Mouse (Mus musculus): ENCODE results near the gene Aspscr1. TPM values are rescaled to one million over a fixed set of nuclear protein-coding genes. Genes with fewer than 3 reads are reported as not detected.

The Aspscr1 gene
- polyA plus RNA-seq, 1 experiment, result 183 TPM

DNA sequence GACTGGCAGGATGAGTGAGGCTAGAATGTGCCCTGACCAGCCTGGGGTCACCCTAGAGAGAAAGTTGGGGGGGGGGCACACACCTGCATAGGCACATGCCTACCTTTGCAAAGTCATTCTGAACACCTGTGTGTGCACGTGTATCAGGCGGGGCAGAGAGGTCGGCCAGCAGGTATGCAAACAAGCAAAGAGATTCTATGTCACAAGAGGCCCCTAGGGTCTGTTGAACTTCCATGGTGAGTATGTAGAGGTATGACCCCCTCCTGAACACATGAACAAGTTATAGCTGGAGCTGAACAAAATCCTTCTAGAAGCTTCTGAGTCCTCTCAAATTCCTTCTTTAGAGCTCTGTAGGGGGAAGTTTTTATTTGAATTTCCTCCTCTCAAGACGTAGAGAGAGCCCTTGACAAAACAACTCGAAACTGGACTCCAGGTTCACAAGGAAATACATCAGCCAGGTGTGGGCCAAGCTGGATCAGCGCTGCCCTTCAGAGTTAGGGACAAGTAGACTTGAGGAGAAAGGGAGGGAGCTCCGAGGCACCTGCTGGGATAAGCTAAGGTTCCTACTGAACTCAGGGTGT, 71.4 kb downstream of the Aspscr1 start:
- no peaks in the 10 kb centered on the region for H3K36me3 ChIP-seq (ENCODE audit: control insufficient read depth, insufficient read depth, low read length)
- no peak overlapping the region for H3K4me3 ChIP-seq (ENCODE audit: control insufficient read depth, insufficient read depth, low read length)
- WGBS, result 90% methylated on average over 7 of the region's 7 CpGs
- H3K27me3 ChIP-seq (ENCODE audit: control insufficient read depth, insufficient read depth, low read length), result no peaks in the 10 kb centered on the region
- TF ChIP-seq POLR2A (IDR thresholded peaks at IDR 0.05; ENCODE audit: control insufficient read depth, extremely low read depth, insufficient read depth, low read length, poor library complexity) (no peak), CTCF (IDR thresholded peaks at IDR 0.05; ENCODE audit: borderline replicate concordance, control insufficient read depth, extremely low read depth, insufficient read depth, low read length, poor library complexity) (no peak)
- no peak overlapping the region for H3K27ac ChIP-seq (ENCODE audit: control insufficient read depth, insufficient read depth, low read length)
- no peaks in the 10 kb centered on the region for H3K4me1 ChIP-seq (replicated peaks; ENCODE audit: control insufficient read depth, insufficient read depth, low read length)
- DNase-seq, result no peak

DNA sequence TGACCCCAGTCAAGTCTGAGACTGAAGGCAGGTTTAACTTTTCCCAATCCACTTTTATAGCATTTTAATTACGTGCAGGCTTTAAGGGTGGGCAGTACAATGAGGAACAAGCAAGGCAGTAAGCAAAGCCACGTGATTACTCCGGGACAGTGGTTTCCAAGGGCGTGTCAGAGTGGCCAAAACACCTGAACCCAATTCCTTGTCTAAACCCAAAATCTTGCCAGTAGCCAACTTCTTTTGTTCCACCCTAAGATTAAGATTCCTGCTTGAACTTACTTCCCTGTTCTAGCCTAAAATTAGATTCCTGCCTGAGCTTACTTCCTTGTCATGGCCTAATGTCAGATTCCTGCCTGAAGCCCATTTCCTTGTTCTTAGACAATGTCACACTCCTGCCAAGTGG, 75.2 kb downstream of the Aspscr1 start:
- H3K36me3 ChIP-seq (ENCODE audit: control insufficient read depth, insufficient read depth, low read length), result no peaks in the 10 kb centered on the region
- no peak for DNase-seq
- 43% methylated on average over 4 of the region's 4 CpGs for WGBS
- TF ChIP-seq POLR2A (IDR thresholded peaks at IDR 0.05; ENCODE audit: control insufficient read depth, extremely low read depth, insufficient read depth, low read length, poor library complexity), result no peak
- no peak for TF ChIP-seq CTCF (IDR thresholded peaks at IDR 0.05; ENCODE audit: borderline replicate concordance, control insufficient read depth, extremely low read depth, insufficient read depth, low read length, poor library complexity)
- H3K4me1 ChIP-seq (replicated peaks; ENCODE audit: control insufficient read depth, insufficient read depth, low read length), result no peaks in the 10 kb centered on the region
- no peaks in the 10 kb centered on the region for H3K27me3 ChIP-seq (ENCODE audit: control insufficient read depth, insufficient read depth, low read length)
- H3K4me3 ChIP-seq (ENCODE audit: control insufficient read depth, insufficient read depth, low read length), result no peak overlapping the region
- no peak overlapping the region for H3K27ac ChIP-seq (ENCODE audit: control insufficient read depth, insufficient read depth, low read length)

DNA sequence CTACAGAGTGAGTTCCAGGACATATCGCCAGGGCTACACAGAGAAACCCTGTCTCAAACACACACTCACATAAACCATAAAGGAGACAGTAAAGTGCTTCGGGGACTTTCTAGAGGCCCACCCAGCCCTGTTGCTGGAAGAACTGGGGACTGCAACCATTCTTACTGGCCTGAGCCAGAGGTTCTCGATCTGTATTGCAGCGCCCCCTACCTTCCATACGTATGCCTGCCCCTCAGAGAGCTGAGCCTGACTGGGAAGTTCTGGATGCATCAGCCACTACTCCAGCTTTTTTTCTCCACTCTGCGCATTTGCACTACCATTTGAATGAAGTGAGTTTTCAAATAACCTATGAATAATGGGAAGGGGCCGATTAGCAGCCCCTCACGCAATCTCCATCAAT, 76.7 kb downstream of the Aspscr1 start:
- no peak overlapping the region for H3K27ac ChIP-seq (ENCODE audit: control insufficient read depth, insufficient read depth, low read length)
- H3K4me1 ChIP-seq (replicated peaks; ENCODE audit: control insufficient read depth, insufficient read depth, low read length), result no peaks in the 10 kb centered on the region
- H3K4me3 ChIP-seq (ENCODE audit: control insufficient read depth, insufficient read depth, low read length), result no peak overlapping the region
- peak; percentile 40 for DNase-seq
- peak; percentile 55; the same call in 1 of the 2 replicates for TF ChIP-seq CTCF (IDR thresholded peaks at IDR 0.05; ENCODE audit: borderline replicate concordance, control insufficient read depth, extremely low read depth, insufficient read depth, low read length, poor library complexity)
- TF ChIP-seq POLR2A (IDR thresholded peaks at IDR 0.05; ENCODE audit: control insufficient read depth, extremely low read depth, insufficient read depth, low read length, poor library complexity), result no peak
- no peaks in the 10 kb centered on the region for H3K36me3 ChIP-seq (ENCODE audit: control insufficient read depth, insufficient read depth, low read length)
- 71% methylated on average over 8 of the region's 8 CpGs for WGBS
- no peaks in the 10 kb centered on the region for H3K27me3 ChIP-seq (ENCODE audit: control insufficient read depth, insufficient read depth, low read length)

DNA sequence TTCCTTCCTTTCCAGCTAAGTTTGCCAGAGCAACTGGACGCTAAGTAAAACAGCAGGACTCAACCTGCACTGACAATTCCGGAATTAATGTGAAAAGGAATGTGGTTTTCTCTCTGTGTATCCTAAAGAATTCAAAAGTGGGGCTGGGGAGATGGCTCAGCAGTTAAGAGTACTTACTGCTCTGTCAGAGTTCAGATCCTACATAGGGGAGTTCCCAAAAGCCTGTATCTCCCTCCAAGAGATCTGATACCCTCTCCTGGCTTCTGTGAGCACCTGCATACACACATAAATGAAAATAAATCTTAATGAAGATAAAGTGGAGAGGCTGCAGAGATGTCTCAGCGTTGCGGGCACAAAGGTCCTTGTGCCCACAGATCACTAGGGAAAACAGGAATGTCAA, 78.8 kb downstream of the Aspscr1 start:
- Histone ChIP-seq H3K27me3 (ENCODE audit: control insufficient read depth, insufficient read depth, low read length) (no peaks in the 10 kb centered on the region), H3K4me1 (replicated peaks; ENCODE audit: control insufficient read depth, insufficient read depth, low read length) (no peaks in the 10 kb centered on the region), H3K27ac (ENCODE audit: control insufficient read depth, insufficient read depth, low read length) (no peak overlapping the region), H3K36me3 (ENCODE audit: control insufficient read depth, insufficient read depth, low read length) (no peaks in the 10 kb centered on the region), H3K4me3 (ENCODE audit: control insufficient read depth, insufficient read depth, low read length) (no peak overlapping the region)
- TF ChIP-seq POLR2A (IDR thresholded peaks at IDR 0.05; ENCODE audit: control insufficient read depth, extremely low read depth, insufficient read depth, low read length, poor library complexity), result no peak
- WGBS, result 84% methylated on average over 4 of the region's 4 CpGs
- no peak for DNase-seq

Other genes with a start within 250 kb of the Aspscr1 start
- gene Nploc4, start 235.3 kb upstream of the Aspscr1 start, polyA plus RNA-seq (2012; rRNA removed), result 71.4 and 86.4 TPM in 2 replicates
- 16.8 and 24.0 TPM in 2 replicates for gene Tspan10, start 230.3 kb upstream of the Aspscr1 start, polyA plus RNA-seq (2012; rRNA removed)
- gene Pde6g, start 219.5 kb upstream of the Aspscr1 start, polyA plus RNA-seq (2012; rRNA removed), result 0.55 and 0.64 TPM in 2 replicates
- 15.5 and 17.3 TPM in 2 replicates for gene Oxld1, start 214.9 kb upstream of the Aspscr1 start, polyA plus RNA-seq (2012; rRNA removed)
- 25.6 and 30.1 TPM in 2 replicates for gene Ccdc137, start 214.9 kb upstream of the Aspscr1 start, polyA plus RNA-seq (2012; rRNA removed)
- 25.9 and 28.4 TPM in 2 replicates for gene Arl16, start 205.4 kb upstream of the Aspscr1 start, polyA plus RNA-seq (2012; rRNA removed)
- 89.6 and 92.3 TPM in 2 replicates for gene Mrpl12, start 188.4 kb upstream of the Aspscr1 start, polyA plus RNA-seq (2012; rRNA removed)
- gene Slc25a10, start 181.1 kb upstream of the Aspscr1 start, polyA plus RNA-seq (2012; rRNA removed), result 102 and 103 TPM in 2 replicates
- gene Gcgr, start 142.3 kb upstream of the Aspscr1 start, polyA plus RNA-seq (2012; rRNA removed), result 1.0 TPM in 2 replicates
- 167 and 191 TPM in 2 replicates for gene Mcrip1, start 123.2 kb upstream of the Aspscr1 start, polyA plus RNA-seq (2012; rRNA removed)
- 5.0 and 6.4 TPM in 2 replicates for gene Ppp1r27, start 121.8 kb upstream of the Aspscr1 start, polyA plus RNA-seq (2012; rRNA removed)
- gene P4hb, start 99.7 kb upstream of the Aspscr1 start, polyA plus RNA-seq (2012; rRNA removed), result 125 and 139 TPM in 2 replicates
- 1,184 and 1,219 TPM in 2 replicates for gene Arhgdia, start 91.3 kb upstream of the Aspscr1 start, polyA plus RNA-seq (2012; rRNA removed)
- gene Alyref, start 74.6 kb upstream of the Aspscr1 start, polyA plus RNA-seq (2012; rRNA removed), result 60.9 and 74.6 TPM in 2 replicates
- 127 and 140 TPM in 2 replicates for gene Anapc11, start 74.6 kb upstream of the Aspscr1 start, polyA plus RNA-seq (2012; rRNA removed)
- gene Npb, start 64.5 kb upstream of the Aspscr1 start, polyA plus RNA-seq (2012; rRNA removed), result 2.2 and 2.8 TPM in 2 replicates
- gene Pcyt2, start 55.0 kb upstream of the Aspscr1 start, polyA plus RNA-seq (2012; rRNA removed), result 247 and 260 TPM in 2 replicates
- gene Sirt7, start 47.7 kb upstream of the Aspscr1 start, polyA plus RNA-seq (2012; rRNA removed), result 169 and 184 TPM in 2 replicates
- 33.6 and 35.5 TPM in 2 replicates for gene Mafg, start 39.4 kb upstream of the Aspscr1 start, polyA plus RNA-seq (2012; rRNA removed)
- 2.8 and 3.4 TPM in 2 replicates for gene Pycr1, start 29.2 kb upstream of the Aspscr1 start, polyA plus RNA-seq (2012; rRNA removed)
- 1.2 and 3.2 TPM in 2 replicates for gene Myadml2, start 24.8 kb upstream of the Aspscr1 start, polyA plus RNA-seq (2012; rRNA removed)
- gene Notum, start 11.8 kb upstream of the Aspscr1 start, polyA plus RNA-seq (2012; rRNA removed), result 0.24 and 0.89 TPM in 2 replicates
- 103 and 112 TPM in 2 replicates for gene Cenpx, start 40.8 kb downstream of the Aspscr1 start, polyA plus RNA-seq (2012; rRNA removed)
- gene Lrrc45, start 41.0 kb downstream of the Aspscr1 start, polyA plus RNA-seq (2012; rRNA removed), result 69.2 and 77.3 TPM in 2 replicates
- 22.8 and 26.3 TPM in 2 replicates for gene Rac3, start 48.5 kb downstream of the Aspscr1 start, polyA plus RNA-seq (2012; rRNA removed)
- 78.4 and 126 TPM in 2 replicates for gene Dcxr, start 54.3 kb downstream of the Aspscr1 start, polyA plus RNA-seq (2012; rRNA removed)
- gene Cbr2, start 59.1 kb downstream of the Aspscr1 start, polyA plus RNA-seq (2012; rRNA removed), result 426 and 617 TPM in 2 replicates
- gene Hmga1b, start 89.8 kb downstream of the Aspscr1 start, polyA plus RNA-seq (2012; rRNA removed), result 3.3 and 4.5 TPM in 2 replicates
- gene Rfng, start 111.2 kb downstream of the Aspscr1 start, polyA plus RNA-seq (2012; rRNA removed), result 87.4 and 102 TPM in 2 replicates
- gene Gps1, start 111.3 kb downstream of the Aspscr1 start, polyA plus RNA-seq (2012; rRNA removed), result 171 and 193 TPM in 2 replicates
- gene Dus1l, start 123.4 kb downstream of the Aspscr1 start, polyA plus RNA-seq (2012; rRNA removed), result 65.8 and 70.3 TPM in 2 replicates
- 973 and 1,776 TPM in 2 replicates for gene Fasn, start 151.6 kb downstream of the Aspscr1 start, polyA plus RNA-seq (2012; rRNA removed)

Measured in thymus, adult 2 months (tissue).